ENCODE assay signal across 28 mouse cellular contexts in genomic region chr12:52429935-52430334, GRCm38 (mm10).
DNase-seq lines count a peak whose midpoint lies in the region; ATAC-seq and TF ChIP-seq lines count a peak whose summit lies in the region.
"Had no signal": no experiment of that assay in that cellular context is flagged by ENCODE, and none has a peak within 500 bp of the region (broad histone marks: within the 10 kb centered on the region; RNA-seq: fewer than 3 reads in every experiment).

No protein-coding gene starts in this region.

- H3K27me3 ChIP-seq in forebrain, embryonic 14.5 days (replicated peaks; ENCODE audit: control insufficient read depth, insufficient read depth, low read length) = no peaks in the 10 kb centered on the region
- no peaks in the 10 kb centered on the region for H3K27me3 ChIP-seq in forebrain, embryonic 13.5 days
- H3K27me3 ChIP-seq in hindbrain, embryonic 16.5 days (replicated peaks; ENCODE audit: control insufficient read depth, insufficient read depth, low read length) = no peaks in the 10 kb centered on the region
- 0 out of 2 replicates have a peak, but pooled peaks cover 2% of the 10 kb centered on the region for H3K27me3 ChIP-seq in hindbrain, embryonic 13.5 days
- no peaks in the 10 kb centered on the region for H3K27me3 ChIP-seq in CH12.LX (replicated peaks)
- H3K27me3 ChIP-seq: heart, embryonic 13.5 days; midbrain, embryonic 13.5 days had no signal

- no peaks in the 10 kb centered on the region for H3K36me3 ChIP-seq in forebrain, embryonic 14.5 days (ENCODE audit: control insufficient read depth, insufficient read depth, low read length)
- no peaks in the 10 kb centered on the region for H3K36me3 ChIP-seq in forebrain, embryonic 13.5 days (ENCODE audit: poor library complexity, severe bottlenecking)
- no peaks in the 10 kb centered on the region for H3K36me3 ChIP-seq in hindbrain, embryonic 16.5 days (ENCODE audit: control insufficient read depth, insufficient read depth, low read length)
- H3K36me3 ChIP-seq in hindbrain, embryonic 13.5 days = no peaks in the 10 kb centered on the region
- no peaks in the 10 kb centered on the region for H3K36me3 ChIP-seq in CH12.LX (replicated peaks in 1 of 2; ENCODE audit: control insufficient read depth in 1 of 2, insufficient read depth in 1 of 2, low read length in 1 of 2)
- H3K36me3 ChIP-seq: G1E; heart, embryonic 13.5 days; hindbrain, embryonic 10.5 days; midbrain, embryonic 13.5 days had no signal

- intact Hi-C loops in left cerebral cortex, postnatal 10 days (cut with DNase I) = no loop called here

- no peak for TF ChIP-seq CTCF in CH12.LX (conservative IDR thresholded peaks at IDR 0.05 in 1 of 2, IDR thresholded peaks at IDR 0.05 in 1 of 2; ENCODE audit: low read depth in 2 of 2, low read length in 2 of 2)

- no peak overlapping the region for H3K4me3 ChIP-seq in forebrain, embryonic 14.5 days (ENCODE audit: low read depth, low read length)
- H3K4me3 ChIP-seq in forebrain, embryonic 13.5 days = no peak overlapping the region
- no peak overlapping the region for H3K4me3 ChIP-seq in hindbrain, embryonic 16.5 days (ENCODE audit: low read length)
- H3K4me3 ChIP-seq in hindbrain, embryonic 13.5 days = no peak overlapping the region
- H3K4me3 ChIP-seq in CH12.LX (replicated peaks in 1 of 3; ENCODE audit: low read depth in 2 of 3, low read length in 2 of 3, poor library complexity in 1 of 3) = no peak overlapping the region
- H3K4me3 ChIP-seq: heart, embryonic 13.5 days; hindbrain, embryonic 10.5 days; midbrain, embryonic 13.5 days had no signal

- no peak overlapping the region for H3K9ac ChIP-seq in forebrain, embryonic 14.5 days (ENCODE audit: low read length)
- H3K9ac ChIP-seq in forebrain, embryonic 13.5 days = no peak overlapping the region
- H3K9ac ChIP-seq in hindbrain, embryonic 16.5 days (ENCODE audit: low read depth, low read length) = no peak overlapping the region
- no peak overlapping the region for H3K9ac ChIP-seq in hindbrain, embryonic 13.5 days
- no peak overlapping the region for H3K9ac ChIP-seq in CH12.LX (ENCODE audit: insufficient read depth, low read depth)
- H3K9ac ChIP-seq: heart, embryonic 13.5 days; liver, embryonic 14.5 days; midbrain, embryonic 13.5 days had no signal

- no peak overlapping the region for H3K4me2 ChIP-seq in forebrain, embryonic 14.5 days (ENCODE audit: low read length)
- H3K4me2 ChIP-seq in forebrain, embryonic 13.5 days = no peak overlapping the region
- H3K4me2 ChIP-seq in hindbrain, embryonic 16.5 days (ENCODE audit: low read length) = no peak overlapping the region
- no peak overlapping the region for H3K4me2 ChIP-seq in hindbrain, embryonic 13.5 days
- no peak overlapping the region for H3K4me2 ChIP-seq in CH12.LX (ENCODE audit: insufficient read depth, low read depth, poor library complexity, severe bottlenecking)
- H3K4me2 ChIP-seq: heart, embryonic 13.5 days; midbrain, embryonic 13.5 days had no signal

- no peaks in the 10 kb centered on the region for H3K9me3 ChIP-seq in forebrain, embryonic 14.5 days (replicated peaks; ENCODE audit: control insufficient read depth, low read length)
- H3K9me3 ChIP-seq in forebrain, embryonic 13.5 days (replicated peaks) = no peaks in the 10 kb centered on the region
- no peaks in the 10 kb centered on the region for H3K9me3 ChIP-seq in hindbrain, embryonic 16.5 days (ENCODE audit: control insufficient read depth, low read length)
- H3K9me3 ChIP-seq in hindbrain, embryonic 13.5 days = no peaks in the 10 kb centered on the region
- no peaks in the 10 kb centered on the region for H3K9me3 ChIP-seq in CH12.LX (replicated peaks; ENCODE audit: low read length)
- H3K9me3 ChIP-seq: G1E; heart, embryonic 13.5 days; hindbrain, embryonic 10.5 days; midbrain, embryonic 13.5 days had no signal

- dilution Hi-C loops in CH12.LX (cut with MboI; ENCODE audit: extremely low pct_ligation_motif_present, extremely low pct_unique_long_range_greater_than_20kb, low sequenced_read_pairs) = no loop called here

- 69% methylated on average over 5 of the region's 5 CpGs for WGBS in forebrain, embryonic 14.5 days
- WGBS in forebrain, embryonic 13.5 days = 64% methylated on average over 5 of the region's 5 CpGs
- whole genome bisulfite sequencing in hindbrain, embryonic 16.5 days = 76% methylated on average over 5 of the region's 5 CpGs
- 81% methylated on average over 5 of the region's 5 CpGs for WGBS in hindbrain, embryonic 13.5 days

- peak; percentile 6 for DNase-seq in forebrain, embryonic 14.5 days (ENCODE audit: low spot score)
- DNase-seq in left cerebral cortex, postnatal 10 days (ENCODE audit: extremely low spot score in 1 of 2, low spot score in 2 of 2) = peak; percentile 30 to 39
- no peak for DNase-seq in left cerebral cortex, adult 11 months (ENCODE audit: low spot score)
- DNase-seq in CH12.LX (ENCODE audit: extremely low read depth) = no peak
- DNase-seq: adrenal gland, postnatal 10 days; cerebellum, adult 11 months; cerebellum, adult 9-10 months; cerebellum, postnatal 36 days; gastrocnemius, postnatal 10 days; heart, postnatal 10 days; kidney, adult 9 months; liver; lung, adult 2 months; lung, postnatal 10 days; right cerebral cortex, adult 18-20 months; thymus, adult 2 months; thymus, postnatal 36 days had no signal

- no peaks in the 10 kb centered on the region for H3K79me2 ChIP-seq in CH12.LX (replicated peaks; ENCODE audit: control insufficient read depth, extremely low read depth, insufficient read depth, poor library complexity, severe bottlenecking)

- TF ChIP-seq RAD21 in CH12.LX (IDR thresholded peaks at IDR 0.05; ENCODE audit: low read depth, low read length) = no peak

- no peak overlapping the region for H3K27ac ChIP-seq in forebrain, embryonic 14.5 days (ENCODE audit: low read depth, low read length)
- H3K27ac ChIP-seq in forebrain, embryonic 13.5 days = no peak overlapping the region
- H3K27ac ChIP-seq in hindbrain, embryonic 16.5 days (ENCODE audit: low read depth, low read length) = no peak overlapping the region
- no peak overlapping the region for H3K27ac ChIP-seq in hindbrain, embryonic 13.5 days
- no peak overlapping the region for H3K27ac ChIP-seq in CH12.LX (ENCODE audit: insufficient read depth, low read depth)
- H3K27ac ChIP-seq: heart, embryonic 13.5 days; hindbrain, embryonic 10.5 days; liver, embryonic 14.5 days; macrophage; midbrain, embryonic 13.5 days had no signal

- no peak for ATAC-seq in forebrain, embryonic 14.5 days
- ATAC-seq in forebrain, embryonic 13.5 days = no peak
- ATAC-seq in hindbrain, embryonic 16.5 days = peak; percentile 65; the same call in 1 of the 2 replicates
- ATAC-seq in hindbrain, embryonic 13.5 days (ENCODE audit: low FRiP score) = no peak
- ATAC-seq in monocyte, adult 5-6 weeks (replicated peaks; ENCODE audit: insufficient number of reproducible peaks, low FRiP score, low TSS enrichment, poor library complexity, severe bottlenecking) = no peak
- ATAC-seq: intestine, postnatal 0 days; midbrain, embryonic 13.5 days had no signal

- no peak for TF ChIP-seq POLR2A in CH12.LX (IDR thresholded peaks at IDR 0.05; ENCODE audit: low read depth, low read length)

- in situ Hi-C loops in CH12.LX (cut with MboI; ENCODE audit: low pct_ligation_motif_present, low pct_unique_long_range_greater_than_20kb, low sequenced_read_pairs) = no loop called here

- no peaks in the 10 kb centered on the region for H3K4me1 ChIP-seq in forebrain, embryonic 14.5 days (ENCODE audit: control insufficient read depth, insufficient read depth, low read length)
- H3K4me1 ChIP-seq in forebrain, embryonic 13.5 days = peaks cover 5% of the 10 kb centered on the region
- 0 out of 2 replicates have a peak, but pooled peaks cover 3% of the 10 kb centered on the region for H3K4me1 ChIP-seq in hindbrain, embryonic 16.5 days (ENCODE audit: control insufficient read depth, insufficient read depth, low read depth, low read length)
- H3K4me1 ChIP-seq in hindbrain, embryonic 13.5 days (replicated peaks) = peaks cover 4% of the 10 kb centered on the region
- H3K4me1 ChIP-seq in CH12.LX (ENCODE audit: control insufficient read depth in 1 of 2, insufficient read depth in 2 of 2) = peaks cover 0 to 2% of the 10 kb centered on the region in 2 experiments; a peak in 1 of 4 replicates

- no peak for TF ChIP-seq EP300 in CH12.LX (IDR thresholded peaks at IDR 0.05; ENCODE audit: low read length)

TF ChIP-seq in CH12.LX, 34 proteins besides CTCF, POLR2A, EP300 and RAD21:
- TF ChIP-seq BHLHE40 (IDR thresholded peaks at IDR 0.05; ENCODE audit: low read depth, low read length) (0 out of 2 replicates have a peak, but pooled peaks have one; percentile 24), HCFC1 (IDR thresholded peaks at IDR 0.05; ENCODE audit: low read depth, low read length) (no peak)

Comparison
In these comparisons a context has a peak if more than half of its experiments do, and no peak if none do; other contexts are left out.
1. DNase-seq: peak in forebrain, embryonic 14.5 days (single experiment) and left cerebral cortex, postnatal 10 days (2 of 2); none in left cerebral cortex, adult 11 months (single experiment) and CH12.LX (single experiment).